Mouse (Mus musculus) MEL (cell line): ENCODE data around the gene Gpr156. TPM values are rescaled to one million over a fixed set of nuclear protein-coding genes. Genes with fewer than 3 reads are reported as not detected.

Experiments
- DNase-seq: peaks from one replicate; pipeline ENCODE4 v3.0.0; 2011; ENCODE audit warnings: low read depth, low spot score
- H3K27ac ChIP-seq: 2 replicates; pipeline ENCODE4 v1.5.1; 2012; ENCODE audit warnings: low read depth, mild to moderate bottlenecking, control low read depth, low read length, moderate library complexity; ENCODE audit not compliant: control insufficient read depth
- H3K27me3 ChIP-seq, 2 experiments: fragments of 150-350 bp in 1 of 2; sonication (generic) in 1 of 2; 2 replicates each; pipeline ENCODE4 v1.6.1; 2012; ENCODE audit warnings: low read length in 2 of 2, mild to moderate bottlenecking in 2 of 2, improper control_type of control experiment in 1 of 2, moderate library complexity in 1 of 2; ENCODE audit not compliant: insufficient read depth in 2 of 2, control insufficient read depth in 1 of 2
- H3K36me3 ChIP-seq, 2 experiments: 2 replicates each; pipeline ENCODE4 v1.6.1; 2012 to 2014; ENCODE audit warnings: low read length in 2 of 2, improper control_type of control experiment in 1 of 2, inconsistent platforms in 1 of 2, mild to moderate bottlenecking in 1 of 2; ENCODE audit not compliant: insufficient read depth in 2 of 2, control insufficient read depth in 1 of 2
- H3K4me1 ChIP-seq, 2 experiments: fragments of 150-350 bp in 1 of 2; sonication (generic) in 1 of 2; 2 replicates each; pipeline ENCODE4 v1.6.1; 2012; ENCODE audit warnings: low read length in 2 of 2, improper control_type of control experiment in 1 of 2, mild to moderate bottlenecking in 1 of 2; ENCODE audit not compliant: insufficient read depth in 2 of 2, control insufficient read depth in 1 of 2
- H3K4me3 ChIP-seq, 2 experiments: fragments of 150-350 bp in 1 of 2; sonication (generic) in 1 of 2; 2 replicates each; pipeline ENCODE4 v1.5.1; 2012; ENCODE audit warnings: low read depth in 2 of 2, low read length in 2 of 2, mild to moderate bottlenecking in 2 of 2, moderate library complexity in 2 of 2, control low read depth in 1 of 2, improper control_type of control experiment in 1 of 2; ENCODE audit not compliant: control insufficient read depth in 1 of 2, insufficient read depth in 1 of 2
- H3K79me2 ChIP-seq: 2 replicates; pipeline ENCODE4 v1.6.1; 2012; ENCODE audit warnings: mild to moderate bottlenecking, low read length, moderate library complexity; ENCODE audit not compliant: control insufficient read depth, poor library complexity, insufficient read depth
- H3K9ac ChIP-seq: 2 replicates; pipeline ENCODE4 v1.6.1; 2012; ENCODE audit warnings: low read depth, mild to moderate bottlenecking, control low read depth, low read length, moderate library complexity; ENCODE audit not compliant: control insufficient read depth, poor library complexity, severe bottlenecking
- H3K9me3 ChIP-seq: fragments of 150-350 bp; sonication (generic); replicated peaks from 2 replicates; pipeline ENCODE4 v1.6.1; 2012; ENCODE audit warnings: mild to moderate bottlenecking, low read length, improper control_type of control experiment, moderate library complexity; ENCODE audit not compliant: insufficient read depth
- BHLHE40 ChIP-seq: IDR thresholded peaks from 2 replicates; pipeline ENCODE4 v1.6.1; 2012; ENCODE audit warnings: low read depth, mild to moderate bottlenecking, inconsistent platforms, low read length, improper control_type of control experiment, borderline replicate concordance
- CHD1 ChIP-seq: IDR thresholded peaks from 2 replicates; pipeline ENCODE4 v1.6.1; 2012; ENCODE audit warnings: low read depth, mild to moderate bottlenecking, inconsistent platforms, low read length, improper control_type of control experiment
- CHD2 ChIP-seq: IDR thresholded peaks from 2 replicates; pipeline ENCODE4 v1.6.1; 2011; ENCODE audit warnings: low read length, improper control_type of control experiment
- CTCF ChIP-seq, 3 experiments: IDR thresholded peaks in 2 of 3; conservative IDR thresholded peaks in 1 of 3; 2 replicates each; pipeline ENCODE4 v1.5.1; 2011 to 2012; ENCODE audit warnings: low read length in 3 of 3, low read depth in 2 of 3, mild to moderate bottlenecking in 2 of 3, improper control_type of control experiment in 1 of 3, inconsistent platforms in 1 of 3, mixed read lengths in 1 of 3, moderate library complexity in 1 of 3; ENCODE audit not compliant: control insufficient read depth in 1 of 3, insufficient read depth in 1 of 3, poor library complexity in 1 of 3, severe bottlenecking in 1 of 3
- EP300 ChIP-seq, 2 experiments: IDR thresholded peaks; 2 replicates each; pipeline ENCODE4 v1.6.1; 2011; ENCODE audit warnings: improper control_type of control experiment in 2 of 2, low read length in 2 of 2, low read depth in 1 of 2, mild to moderate bottlenecking in 1 of 2
- GATA1 ChIP-seq: IDR thresholded peaks from 2 replicates; pipeline ENCODE4 v1.6.1; 2011; ENCODE audit warnings: low read depth, low read length, improper control_type of control experiment
- JUND ChIP-seq: IDR thresholded peaks from 2 replicates; pipeline ENCODE4 v1.6.1; 2011; ENCODE audit warnings: low read depth, mild to moderate bottlenecking, improper control_type of control experiment, low read length
- MAFK ChIP-seq: IDR thresholded peaks from 2 replicates; pipeline ENCODE4 v1.6.1; 2011; ENCODE audit warnings: low read depth, mild to moderate bottlenecking, low read length, improper control_type of control experiment, borderline replicate concordance
- MAZ ChIP-seq: IDR thresholded peaks from 2 replicates; pipeline ENCODE4 v1.6.1; 2012; ENCODE audit warnings: low read depth, mild to moderate bottlenecking, inconsistent platforms, low read length, improper control_type of control experiment
- MEF2A ChIP-seq: IDR thresholded peaks from 2 replicates; pipeline ENCODE4 v1.6.1; 2014; ENCODE audit warnings: low read depth, mild to moderate bottlenecking, inconsistent platforms, low read length, improper control_type of control experiment; ENCODE audit not compliant: poor library complexity, insufficient replicate concordance, severe bottlenecking; ENCODE audit errors: extremely low read depth
- MXI1 ChIP-seq: IDR thresholded peaks from 2 replicates; pipeline ENCODE4 v1.6.1; 2011; ENCODE audit warnings: mild to moderate bottlenecking, low read depth, low read length, improper control_type of control experiment
- MYC ChIP-seq: IDR thresholded peaks from 2 replicates; pipeline ENCODE4 v1.6.1; 2011; ENCODE audit warnings: low read depth, mild to moderate bottlenecking, low read length, improper control_type of control experiment, moderate library complexity
- NRF1 ChIP-seq: IDR thresholded peaks from 2 replicates; pipeline ENCODE4 v1.6.1; 2014; ENCODE audit warnings: low read depth, mild to moderate bottlenecking, inconsistent platforms, low read length, improper control_type of control experiment, moderate library complexity; ENCODE audit not compliant: poor library complexity, insufficient read depth, severe bottlenecking
- POLR2A ChIP-seq, 2 experiments: IDR thresholded peaks; 2 replicates each; pipeline ENCODE4 v1.6.1; 2011 to 2012; ENCODE audit warnings: low read length in 2 of 2, mild to moderate bottlenecking in 2 of 2, control low read depth in 1 of 2, improper control_type of control experiment in 1 of 2, low read depth in 1 of 2, moderate library complexity in 1 of 2; ENCODE audit not compliant: control insufficient read depth in 1 of 2, insufficient read depth in 1 of 2, poor library complexity in 1 of 2
- RAD21 ChIP-seq: IDR thresholded peaks from 2 replicates; pipeline ENCODE4 v1.6.1; 2011; ENCODE audit warnings: mild to moderate bottlenecking, low read depth, low read length, improper control_type of control experiment
- SIN3A ChIP-seq: IDR thresholded peaks from 2 replicates; pipeline ENCODE4 v1.6.1; 2012; ENCODE audit warnings: low read length, improper control_type of control experiment, inconsistent platforms
- TBP ChIP-seq: IDR thresholded peaks from 2 replicates; pipeline ENCODE4 v1.8.0; 2011; ENCODE audit warnings: low read depth, low read length, improper control_type of control experiment
- TCF12 ChIP-seq: IDR thresholded peaks from 2 replicates; pipeline ENCODE4 v1.6.1; 2014; ENCODE audit warnings: low read depth, mild to moderate bottlenecking, inconsistent platforms, low read length, improper control_type of control experiment, moderate library complexity
- USF1 ChIP-seq: IDR thresholded peaks from 2 replicates; pipeline ENCODE4 v1.6.1; 2014; ENCODE audit warnings: low read depth, mild to moderate bottlenecking, inconsistent platforms, low read length, improper control_type of control experiment, moderate library complexity
- USF2 ChIP-seq, 2 experiments: IDR thresholded peaks; 2 replicates each; pipeline ENCODE4 v1.6.1; 2011 to 2012; ENCODE audit warnings: improper control_type of control experiment in 2 of 2, low read length in 2 of 2, borderline replicate concordance in 1 of 2, inconsistent platforms in 1 of 2, low read depth in 1 of 2, mild to moderate bottlenecking in 1 of 2; ENCODE audit not compliant: insufficient read depth in 1 of 2
- ZKSCAN1 ChIP-seq: IDR thresholded peaks from 2 replicates; pipeline ENCODE4 v1.6.1; 2012; ENCODE audit warnings: low read depth, mild to moderate bottlenecking, inconsistent platforms, low read length, improper control_type of control experiment, moderate library complexity
- ZMIZ1 ChIP-seq: IDR thresholded peaks from 2 replicates; pipeline ENCODE4 v1.6.1; 2012; ENCODE audit warnings: low read depth, mild to moderate bottlenecking, inconsistent platforms, low read length, improper control_type of control experiment, moderate library complexity
- ZNF384 ChIP-seq: IDR thresholded peaks from 2 replicates; pipeline ENCODE4 v1.6.1; 2012; ENCODE audit warnings: low read depth, mild to moderate bottlenecking, inconsistent platforms, low read length, improper control_type of control experiment
- polyA plus RNA-seq, 2 experiments: library from polyadenylated mRNA; stranded (reverse) in 1 of 2; unstranded in 1 of 2; fragments of >175 nt in 1 of 2; fragments of >200 nt in 1 of 2; gene quantifications; 2 replicates each; pipeline versions ENCODE4 v1.2.1 to v1.2.4; 2012; ENCODE audit warnings: low replicate concordance in 2 of 2, low read depth in 1 of 2; ENCODE audit not compliant: insufficient read length in 2 of 2, insufficient read depth in 1 of 2, missing spikeins in 1 of 2
- total RNA-seq: library from RNA; depleted of rRNA; stranded (reverse); fragments of 300-350 nt; gene quantifications from 2 replicates; pipeline ENCODE4 v1.2.3, GENCODE M21; 2012

Gpr156 gene
- total and polyA plus RNA-seq, 3 experiments: not detected

DNA sequence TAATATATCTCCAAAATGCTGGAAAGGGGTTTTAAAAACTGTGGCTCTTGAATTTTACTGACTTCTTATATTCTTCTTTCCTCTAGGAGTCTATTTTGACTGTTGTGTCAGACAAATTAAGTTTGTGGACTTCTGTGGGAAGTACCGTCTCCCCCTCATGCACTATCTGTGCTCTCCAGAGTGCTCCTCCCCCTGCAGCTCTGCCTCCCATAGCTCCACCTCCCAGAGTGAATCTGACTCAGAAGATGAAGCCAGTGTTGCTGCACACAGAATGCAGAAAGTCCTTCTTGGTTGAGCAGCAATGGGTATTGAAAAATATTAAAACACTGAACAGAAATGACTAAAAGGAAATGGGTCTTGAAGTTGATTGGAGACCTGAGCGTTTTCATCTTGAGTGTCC is 35.1 kb upstream of the Gpr156 start:
- TF ChIP-seq POLR2A (IDR thresholded peaks at IDR 0.05; ENCODE audit: control insufficient read depth in 1 of 2, insufficient read depth in 1 of 2, low read depth in 1 of 2, low read length in 2 of 2, poor library complexity in 1 of 2): no peak
- no peak for TF ChIP-seq MAFK
- no peak for TF ChIP-seq EP300 (IDR thresholded peaks at IDR 0.05; ENCODE audit: low read depth in 1 of 2, low read length in 2 of 2)
- no peak for TF ChIP-seq GATA1
- TF ChIP-seq CHD1: no peak
- no peak for TF ChIP-seq SIN3A
- no peak for TF ChIP-seq TBP
- no peak for TF ChIP-seq CTCF (IDR thresholded peaks at IDR 0.05 in 2 of 3, conservative IDR thresholded peaks at IDR 0.05 in 1 of 3; ENCODE audit: control insufficient read depth in 1 of 3, insufficient read depth in 1 of 3, low read depth in 2 of 3, low read length in 3 of 3, poor library complexity in 1 of 3, severe bottlenecking in 1 of 3)
- no peaks in the 10 kb centered on the region for H3K9me3 ChIP-seq
- H3K36me3 ChIP-seq: peaks cover 10 to 25% of the 10 kb centered on the region in 2 experiments
- H3K79me2 ChIP-seq: peaks cover 7% of the 10 kb centered on the region; the same call in 1 of the 2 replicates
- no peak overlapping the region for H3K27ac ChIP-seq
- peak; percentile 30 for DNase-seq
- H3K4me3 ChIP-seq: no peak overlapping the region
- no peaks in the 10 kb centered on the region for H3K27me3 ChIP-seq
- H3K4me1 ChIP-seq: peaks cover 0 to 7% of the 10 kb centered on the region in 2 experiments; a peak in 3 of 4 replicates
- no peak overlapping the region for H3K9ac ChIP-seq

DNA sequence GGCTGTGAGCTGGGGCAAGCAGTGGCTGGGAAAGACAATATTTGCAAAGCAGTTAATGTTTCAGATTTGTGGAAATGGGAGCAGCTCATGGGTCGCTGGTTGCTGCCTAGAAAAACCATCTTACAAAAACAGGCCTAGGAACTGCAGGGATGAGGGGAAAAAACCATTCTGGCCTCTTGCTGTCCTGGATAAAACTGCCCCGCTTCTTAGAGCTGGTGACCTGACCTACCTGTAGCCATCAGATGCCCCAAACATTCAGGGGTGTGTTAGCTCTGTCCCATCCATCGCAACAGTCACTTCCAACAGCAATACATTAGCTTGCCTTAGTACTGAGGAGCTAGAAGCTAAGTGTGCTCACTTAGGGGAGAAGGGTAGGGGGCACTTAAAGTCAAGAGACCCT is 27.3 kb upstream of the Gpr156 start:
- no peak overlapping the region for H3K27ac ChIP-seq
- no peaks in the 10 kb centered on the region for H3K79me2 ChIP-seq
- no peak for DNase-seq
- H3K9ac ChIP-seq: no peak overlapping the region
- no peaks in the 10 kb centered on the region for H3K9me3 ChIP-seq
- H3K4me3 ChIP-seq: no peak overlapping the region
- no peak for TF ChIP-seq MYC
- TF ChIP-seq USF1: no peak
- TF ChIP-seq JUND: no peak
- no peak for TF ChIP-seq RAD21
- no peak for TF ChIP-seq CHD1
- TF ChIP-seq GATA1: no peak
- no peak for TF ChIP-seq TBP
- no peak for TF ChIP-seq USF2 (IDR thresholded peaks at IDR 0.05; ENCODE audit: borderline replicate concordance in 1 of 2, insufficient read depth in 1 of 2, low read depth in 1 of 2, low read length in 2 of 2)
- no peak for TF ChIP-seq BHLHE40
- no peak for TF ChIP-seq ZKSCAN1
- no peak for TF ChIP-seq MAZ
- TF ChIP-seq ZNF384: no peak
- no peak for TF ChIP-seq ZMIZ1
- no peak for TF ChIP-seq MAFK
- no peak for TF ChIP-seq CHD2
- no peak for TF ChIP-seq MXI1
- no peak for TF ChIP-seq TCF12
- TF ChIP-seq MEF2A: no peak
- no peak for TF ChIP-seq NRF1
- TF ChIP-seq, all 39 proteins: peak for 0
- H3K4me1 ChIP-seq: peaks cover 0 to 2% of the 10 kb centered on the region in 2 experiments; a peak in 2 of 4 replicates
- H3K36me3 ChIP-seq: peaks cover 0 to 3% of the 10 kb centered on the region in 2 experiments; a peak in 1 of 4 replicates
- no peaks in the 10 kb centered on the region for H3K27me3 ChIP-seq
